Mouse (Mus musculus): ENCODE measurements around the gene Mthfd1. TPM values are rescaled to one million over a fixed set of nuclear protein-coding genes. Genes with fewer than 3 reads are reported as not detected.

The Mthfd1 gene
- polyA plus RNA-seq, 1 experiment from 2014 or later: 37.3 TPM

- Histone ChIP-seq H3K27me3 (ENCODE audit: control insufficient read depth, insufficient read depth, low read length) (no peaks in the 10 kb centered on the region), H3K4me1 (ENCODE audit: control insufficient read depth in 2 of 2, insufficient read depth in 2 of 2, low read length in 2 of 2) (peaks cover 0 to 9% of the 10 kb centered on the region in 2 experiments; a peak in 3 of 4 replicates), H3K4me2 (ENCODE audit: low read length) (no peak overlapping the region), H3K27ac (replicated peaks in 1 of 2; ENCODE audit: control insufficient read depth in 1 of 2, insufficient read depth in 1 of 2, low read depth in 2 of 2, low read length in 2 of 2) (no peak overlapping the region), H3K36me3 (ENCODE audit: control insufficient read depth, insufficient read depth, low read length) (no peaks in the 10 kb centered on the region), H3K4me3 (ENCODE audit: control insufficient read depth in 1 of 2, insufficient read depth in 1 of 2, low read depth in 1 of 2, low read length in 2 of 2) (no peak overlapping the region), H3K9me3 (ENCODE audit: control insufficient read depth, low read length) (no peaks in the 10 kb centered on the region), H3K9ac (ENCODE audit: low read length) (no peak overlapping the region)
- ATAC-seq (ENCODE audit: insufficient number of reproducible peaks, insufficient read depth, low FRiP score, low read depth): no peak
- 89% methylated on average over 4 of the region's 4 CpGs for WGBS
Measured at GRCm38 (mm10) chr12:76262918-76263317, 7.8 kb downstream of the Mthfd1 start.

DNA sequence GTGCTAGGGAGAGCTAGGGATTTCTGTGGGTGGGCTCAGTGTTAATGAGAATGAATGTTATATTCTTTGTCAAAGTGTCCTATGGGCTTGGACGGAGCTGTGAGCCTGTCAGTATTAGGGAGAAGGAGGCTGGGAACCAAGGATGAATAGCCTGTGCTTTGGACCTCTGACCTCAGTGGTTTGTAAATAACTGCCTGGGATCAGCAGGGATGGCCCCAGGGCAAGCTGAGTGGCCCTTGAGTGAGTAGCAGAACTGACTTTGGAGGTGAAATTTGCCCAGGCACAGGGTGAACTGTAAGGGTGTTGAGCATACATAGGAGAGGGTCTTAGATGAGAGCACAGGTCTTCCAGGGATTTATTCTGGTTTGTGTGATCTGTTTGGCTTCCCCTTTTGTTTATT lies 8.8 kb downstream of the Mthfd1 start:
- H3K27ac ChIP-seq (replicated peaks in 1 of 2; ENCODE audit: control insufficient read depth in 1 of 2, insufficient read depth in 1 of 2, low read depth in 2 of 2, low read length in 2 of 2): no peak overlapping the region
- H3K4me1 ChIP-seq (ENCODE audit: control insufficient read depth in 2 of 2, insufficient read depth in 2 of 2, low read length in 2 of 2): peaks cover 0 to 9% of the 10 kb centered on the region in 2 experiments; a peak in 3 of 4 replicates
- WGBS: 82% methylated on average over 1 of the region's 1 CpGs
- no peak overlapping the region for H3K9ac ChIP-seq (ENCODE audit: low read length)
- no peak for ATAC-seq (ENCODE audit: insufficient number of reproducible peaks, insufficient read depth, low FRiP score, low read depth)
- no peaks in the 10 kb centered on the region for H3K27me3 ChIP-seq (ENCODE audit: control insufficient read depth, insufficient read depth, low read length)
- H3K4me3 ChIP-seq (ENCODE audit: control insufficient read depth in 1 of 2, insufficient read depth in 1 of 2, low read depth in 1 of 2, low read length in 2 of 2): no peak overlapping the region
- H3K4me2 ChIP-seq (ENCODE audit: low read length): no peak overlapping the region
- H3K36me3 ChIP-seq (ENCODE audit: control insufficient read depth, insufficient read depth, low read length): no peaks in the 10 kb centered on the region
- no peaks in the 10 kb centered on the region for H3K9me3 ChIP-seq (ENCODE audit: control insufficient read depth, low read length)

- no peak overlapping the region for H3K4me2 ChIP-seq (ENCODE audit: low read length)
- no peaks in the 10 kb centered on the region for H3K9me3 ChIP-seq (ENCODE audit: control insufficient read depth, low read length)
- H3K36me3 ChIP-seq (ENCODE audit: control insufficient read depth, insufficient read depth, low read length): no peaks in the 10 kb centered on the region
- H3K4me1 ChIP-seq (ENCODE audit: control insufficient read depth in 2 of 2, insufficient read depth in 2 of 2, low read length in 2 of 2): peaks cover 0 to 9% of the 10 kb centered on the region in 2 experiments; a peak in 3 of 4 replicates
- H3K27me3 ChIP-seq (ENCODE audit: control insufficient read depth, insufficient read depth, low read length): no peaks in the 10 kb centered on the region
- WGBS: 80% methylated on average over 9 of the region's 9 CpGs
- no peak overlapping the region for H3K4me3 ChIP-seq (ENCODE audit: control insufficient read depth in 1 of 2, insufficient read depth in 1 of 2, low read depth in 1 of 2, low read length in 2 of 2)
- no peak overlapping the region for H3K9ac ChIP-seq (ENCODE audit: low read length)
- no peak for ATAC-seq (ENCODE audit: insufficient number of reproducible peaks, insufficient read depth, low FRiP score, low read depth)
- no peak overlapping the region for H3K27ac ChIP-seq (replicated peaks in 1 of 2; ENCODE audit: control insufficient read depth in 1 of 2, insufficient read depth in 1 of 2, low read depth in 2 of 2, low read length in 2 of 2)
Measured at GRCm38 (mm10) chr12:76264325-76264965, 9.3 kb downstream of the Mthfd1 start.

- no peak overlapping the region for H3K9ac ChIP-seq (ENCODE audit: low read length)
- no peaks in the 10 kb centered on the region for H3K9me3 ChIP-seq (ENCODE audit: control insufficient read depth, low read length)
- peaks cover 0 to 9% of the 10 kb centered on the region in 2 experiments; a peak in 3 of 4 replicates for H3K4me1 ChIP-seq (ENCODE audit: control insufficient read depth in 2 of 2, insufficient read depth in 2 of 2, low read length in 2 of 2)
- H3K27ac ChIP-seq (replicated peaks in 1 of 2; ENCODE audit: control insufficient read depth in 1 of 2, insufficient read depth in 1 of 2, low read depth in 2 of 2, low read length in 2 of 2): no peak overlapping the region
- H3K4me2 ChIP-seq (ENCODE audit: low read length): no peak overlapping the region
- H3K4me3 ChIP-seq (ENCODE audit: control insufficient read depth in 1 of 2, insufficient read depth in 1 of 2, low read depth in 1 of 2, low read length in 2 of 2): no peak overlapping the region
- WGBS: 72% methylated on average over 6 of the region's 6 CpGs
- no peaks in the 10 kb centered on the region for H3K36me3 ChIP-seq (ENCODE audit: control insufficient read depth, insufficient read depth, low read length)
- no peak for ATAC-seq (ENCODE audit: insufficient number of reproducible peaks, insufficient read depth, low FRiP score, low read depth)
- H3K27me3 ChIP-seq (ENCODE audit: control insufficient read depth, insufficient read depth, low read length): no peaks in the 10 kb centered on the region
Measured at GRCm38 (mm10) chr12:76265001-76265400, 9.9 kb downstream of the Mthfd1 start.

DNA sequence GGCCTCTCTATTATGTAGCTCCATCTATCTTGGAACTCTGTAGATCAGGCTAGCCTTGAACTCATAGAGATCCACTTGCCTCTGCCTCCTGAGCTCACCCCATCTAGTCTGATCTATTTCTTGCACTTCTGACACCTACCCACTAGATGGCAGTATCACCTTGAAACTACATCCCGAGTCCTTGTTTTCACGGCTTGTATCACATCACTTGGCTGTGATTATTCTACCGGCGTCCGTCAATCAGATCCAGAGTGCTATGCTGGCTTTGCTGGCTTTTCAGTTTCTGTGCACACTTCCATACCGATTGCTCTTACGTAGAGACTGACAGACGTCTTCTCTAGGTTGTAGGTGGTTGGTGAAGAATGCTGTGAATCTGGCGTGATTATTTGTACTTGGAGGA lies 11.8 kb downstream of the Mthfd1 start:
- ATAC-seq (ENCODE audit: insufficient number of reproducible peaks, insufficient read depth, low FRiP score, low read depth): no peak
- Histone ChIP-seq H3K4me3 (ENCODE audit: control insufficient read depth in 1 of 2, insufficient read depth in 1 of 2, low read depth in 1 of 2, low read length in 2 of 2) (no peak overlapping the region), H3K4me1 (ENCODE audit: control insufficient read depth in 2 of 2, insufficient read depth in 2 of 2, low read length in 2 of 2) (peaks cover 0 to 9% of the 10 kb centered on the region in 2 experiments; a peak in 3 of 4 replicates), H3K27ac (replicated peaks in 1 of 2; ENCODE audit: control insufficient read depth in 1 of 2, insufficient read depth in 1 of 2, low read depth in 2 of 2, low read length in 2 of 2) (no peak overlapping the region), H3K4me2 (ENCODE audit: low read length) (no peak overlapping the region), H3K27me3 (ENCODE audit: control insufficient read depth, insufficient read depth, low read length) (no peaks in the 10 kb centered on the region), H3K9ac (ENCODE audit: low read length) (no peak overlapping the region), H3K9me3 (ENCODE audit: control insufficient read depth, low read length) (no peaks in the 10 kb centered on the region), H3K36me3 (ENCODE audit: control insufficient read depth, insufficient read depth, low read length) (peaks cover 9% of the 10 kb centered on the region)
- WGBS: 65% methylated on average over 9 of the region's 9 CpGs

DNA sequence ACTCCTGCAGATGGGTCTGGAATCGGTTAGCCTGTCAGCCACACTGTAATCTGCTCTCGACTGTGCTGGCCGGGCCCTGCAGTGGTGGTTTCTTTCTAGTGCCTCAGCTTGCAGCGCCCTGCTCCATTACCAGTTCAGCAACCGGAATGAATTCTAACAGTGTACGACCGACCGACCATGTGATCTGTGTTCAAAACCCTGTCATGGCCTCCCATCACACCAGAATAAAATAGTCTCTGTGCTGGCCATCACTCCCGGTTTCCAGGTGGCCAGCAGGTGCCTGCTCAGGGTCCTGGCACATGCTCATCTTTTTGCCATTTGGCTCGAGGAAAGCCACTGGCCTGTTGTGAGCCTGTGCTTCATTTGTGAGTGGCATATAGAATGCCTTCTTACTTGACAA lies 13.6 kb downstream of the Mthfd1 start:
- H3K36me3 ChIP-seq (ENCODE audit: control insufficient read depth, insufficient read depth, low read length): peaks cover 16% of the 10 kb centered on the region
- H3K4me3 ChIP-seq (ENCODE audit: control insufficient read depth in 1 of 2, insufficient read depth in 1 of 2, low read depth in 1 of 2, low read length in 2 of 2): no peak overlapping the region
- H3K4me2 ChIP-seq (ENCODE audit: low read length): no peak overlapping the region
- H3K9me3 ChIP-seq (ENCODE audit: control insufficient read depth, low read length): no peaks in the 10 kb centered on the region
- H3K27me3 ChIP-seq (ENCODE audit: control insufficient read depth, insufficient read depth, low read length): no peaks in the 10 kb centered on the region
- no peak for ATAC-seq (ENCODE audit: insufficient number of reproducible peaks, insufficient read depth, low FRiP score, low read depth)
- no peak overlapping the region for H3K27ac ChIP-seq (replicated peaks in 1 of 2; ENCODE audit: control insufficient read depth in 1 of 2, insufficient read depth in 1 of 2, low read depth in 2 of 2, low read length in 2 of 2)
- no peak overlapping the region for H3K9ac ChIP-seq (ENCODE audit: low read length)
- WGBS: 63% methylated on average over 10 of the region's 10 CpGs
- H3K4me1 ChIP-seq (ENCODE audit: control insufficient read depth in 2 of 2, insufficient read depth in 2 of 2, low read length in 2 of 2): peaks cover 0 to 3% of the 10 kb centered on the region in 2 experiments; a peak in 2 of 4 replicates

GRCm38 (mm10) chr12:76269196-76269595 lies 14.1 kb downstream of the Mthfd1 start:
- Histone ChIP-seq H3K27me3 (ENCODE audit: control insufficient read depth, insufficient read depth, low read length) (no peaks in the 10 kb centered on the region), H3K9me3 (ENCODE audit: control insufficient read depth, low read length) (no peaks in the 10 kb centered on the region), H3K36me3 (ENCODE audit: control insufficient read depth, insufficient read depth, low read length) (peaks cover 16% of the 10 kb centered on the region), H3K4me3 (ENCODE audit: control insufficient read depth in 1 of 2, insufficient read depth in 1 of 2, low read depth in 1 of 2, low read length in 2 of 2) (no peak overlapping the region), H3K9ac (ENCODE audit: low read length) (no peak overlapping the region), H3K4me2 (ENCODE audit: low read length) (no peak overlapping the region), H3K4me1 (ENCODE audit: control insufficient read depth in 2 of 2, insufficient read depth in 2 of 2, low read length in 2 of 2) (peaks cover 0 to 2% of the 10 kb centered on the region in 2 experiments; a peak in 2 of 4 replicates), H3K27ac (replicated peaks in 1 of 2; ENCODE audit: control insufficient read depth in 1 of 2, insufficient read depth in 1 of 2, low read depth in 2 of 2, low read length in 2 of 2) (no peak overlapping the region)
- 51% methylated on average over 7 of the region's 7 CpGs for WGBS
- no peak for ATAC-seq (ENCODE audit: insufficient number of reproducible peaks, insufficient read depth, low FRiP score, low read depth)

GRCm38 (mm10) chr12:76271516-76271915 lies 16.4 kb downstream of the Mthfd1 start:
- Histone ChIP-seq H3K4me3 (ENCODE audit: control insufficient read depth in 1 of 2, insufficient read depth in 1 of 2, low read depth in 1 of 2, low read length in 2 of 2) (no peak overlapping the region), H3K9ac (ENCODE audit: low read length) (no peak overlapping the region), H3K9me3 (ENCODE audit: control insufficient read depth, low read length) (no peaks in the 10 kb centered on the region), H3K4me2 (ENCODE audit: low read length) (no peak overlapping the region), H3K27me3 (ENCODE audit: control insufficient read depth, insufficient read depth, low read length) (no peaks in the 10 kb centered on the region), H3K36me3 (ENCODE audit: control insufficient read depth, insufficient read depth, low read length) (peaks cover 22% of the 10 kb centered on the region), H3K4me1 (ENCODE audit: control insufficient read depth in 2 of 2, insufficient read depth in 2 of 2, low read length in 2 of 2) (no peaks in the 10 kb centered on the region), H3K27ac (replicated peaks in 1 of 2; ENCODE audit: control insufficient read depth in 1 of 2, insufficient read depth in 1 of 2, low read depth in 2 of 2, low read length in 2 of 2) (no peak overlapping the region)
- no peak for ATAC-seq (ENCODE audit: insufficient number of reproducible peaks, insufficient read depth, low FRiP score, low read depth)
- 85% methylated on average over 6 of the region's 6 CpGs for WGBS
